Mouse (Mus musculus): ENCODE data around the gene Dtwd1.

DNA sequence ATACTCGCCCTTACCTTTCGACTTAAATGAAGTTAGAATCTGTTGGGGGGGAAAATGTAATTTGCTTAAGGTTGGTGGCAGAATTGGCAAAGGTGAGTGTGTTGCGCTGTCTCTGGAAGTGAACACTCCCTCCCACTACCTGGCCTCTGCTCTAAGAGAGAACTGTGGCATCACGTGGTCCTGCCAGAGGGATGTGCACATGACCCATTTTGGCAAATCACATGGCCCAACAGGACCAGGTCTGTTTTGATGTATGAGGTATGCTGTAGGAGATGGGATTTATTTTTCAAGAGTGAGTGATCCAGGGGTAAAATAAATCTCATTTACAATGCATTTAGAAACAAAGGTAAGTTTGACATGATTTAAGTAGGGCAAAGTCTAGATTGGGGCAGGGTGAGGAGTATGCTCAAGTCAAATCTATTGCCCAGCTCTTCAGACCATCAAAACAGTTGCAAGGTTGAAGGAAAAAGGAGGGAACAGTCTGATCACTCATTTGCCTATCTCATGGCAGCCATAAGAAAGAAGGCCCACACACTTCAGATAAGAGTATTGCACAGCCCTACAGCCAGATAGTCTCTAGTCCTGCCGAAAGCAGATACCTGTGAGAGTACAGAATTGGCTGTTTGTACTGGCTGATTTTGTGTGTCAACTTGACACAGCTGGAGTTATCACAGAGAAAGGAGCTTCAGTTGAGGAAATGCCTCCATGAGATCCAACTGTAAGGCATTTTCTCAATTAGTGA, 13.5 kb downstream of the Dtwd1 start:
- no peak for TF ChIP-seq CTCF (IDR thresholded peaks at IDR 0.05; ENCODE audit: low read depth, low read length)
- TF ChIP-seq GATA2 (IDR thresholded peaks at IDR 0.05; ENCODE audit: borderline replicate concordance, low read depth, low read length): no peak
- TF ChIP-seq GATA1 (IDR thresholded peaks at IDR 0.05; ENCODE audit: borderline replicate concordance, low read length): no peak

All from G1E (cell line).